Mouse (Mus musculus): ENCODE measurements around the gene Erf. TPM values are rescaled to one million over a fixed set of nuclear protein-coding genes. Genes with fewer than 3 reads are reported as not detected.

The Erf gene
- 4.6 TPM for polyA plus RNA-seq (2015; fragmentation: Illumina TruSeq; extraction: RNeasy Lipid Tissue Mini Kit (QIAGEN cat#74804); ENCODE audit: insufficient read depth, low replicate concordance)

GRCm38 (mm10) chr7:25250141-25250972 lies at the start of gene Erf:
Erf (minus strand) TSS chr7:25250761.

GRCm38 (mm10) chr7:25297454-25298325 lies 47.1 kb upstream of the Erf start, which contains the start of gene Pafah1b3:
Pafah1b3 (minus strand) TSS chr7:25297986.

GRCm38 (mm10) chr7:25267301-25267750 lies 16.8 kb upstream of the Erf start, which contains the start of gene Cic:
Cic (plus strand) TSS chr7:25267704.

GRCm38 (mm10) chr7:25237249-25238014 lies 13.1 kb downstream of the Erf start, which contains the start of gene Gsk3a:
Gsk3a (minus strand) TSS chr7:25237851.

GRCm38 (mm10) chr7:25221102-25221883 lies 29.3 kb downstream of the Erf start, which contains the start of gene Zfp526:
Zfp526 (plus strand) TSS chr7:25221425.

GRCm38 (mm10) chr7:25220457-25221101 lies 30.0 kb downstream of the Erf start, which contains the start of gene Dedd2:
Dedd2 (minus strand) TSS chr7:25220615.

Other genes with a start within 250 kb of the Erf start
- gene Atp1a3, start 244.8 kb downstream of the Erf start, polyA plus RNA-seq (2015; fragmentation: Illumina TruSeq; extraction: RNeasy Lipid Tissue Mini Kit (QIAGEN cat#74804); ENCODE audit: insufficient read depth, low replicate concordance), result 4.9 TPM
- 2.4 TPM for gene Grik5, start 178.4 kb downstream of the Erf start, polyA plus RNA-seq (2015; fragmentation: Illumina TruSeq; extraction: RNeasy Lipid Tissue Mini Kit (QIAGEN cat#74804); ENCODE audit: insufficient read depth, low replicate concordance)
- gene Zfp574, start 178.2 kb downstream of the Erf start, polyA plus RNA-seq (2015; fragmentation: Illumina TruSeq; extraction: RNeasy Lipid Tissue Mini Kit (QIAGEN cat#74804); ENCODE audit: insufficient read depth, low replicate concordance), result 1.7 TPM
- 34.8 TPM for gene Pou2f2, start 71.0 kb downstream of the Erf start, polyA plus RNA-seq (2015; fragmentation: Illumina TruSeq; extraction: RNeasy Lipid Tissue Mini Kit (QIAGEN cat#74804); ENCODE audit: insufficient read depth, low replicate concordance)
- 21.2 TPM for gene Dedd2, start 30.1 kb downstream of the Erf start, polyA plus RNA-seq (2015; fragmentation: Illumina TruSeq; extraction: RNeasy Lipid Tissue Mini Kit (QIAGEN cat#74804); ENCODE audit: insufficient read depth, low replicate concordance)
- 6.4 TPM for gene Zfp526, start 29.3 kb downstream of the Erf start, polyA plus RNA-seq (2015; fragmentation: Illumina TruSeq; extraction: RNeasy Lipid Tissue Mini Kit (QIAGEN cat#74804); ENCODE audit: insufficient read depth, low replicate concordance)
- 56.1 TPM for gene Gsk3a, start 12.9 kb downstream of the Erf start, polyA plus RNA-seq (2015; fragmentation: Illumina TruSeq; extraction: RNeasy Lipid Tissue Mini Kit (QIAGEN cat#74804); ENCODE audit: insufficient read depth, low replicate concordance)
- gene Cic, start 16.9 kb upstream of the Erf start, polyA plus RNA-seq (2015; fragmentation: Illumina TruSeq; extraction: RNeasy Lipid Tissue Mini Kit (QIAGEN cat#74804); ENCODE audit: insufficient read depth, low replicate concordance), result 85.9 TPM
- 21.5 TPM for gene Pafah1b3, start 47.2 kb upstream of the Erf start, polyA plus RNA-seq (2015; fragmentation: Illumina TruSeq; extraction: RNeasy Lipid Tissue Mini Kit (QIAGEN cat#74804); ENCODE audit: insufficient read depth, low replicate concordance)
- gene Prr19, start 50.6 kb upstream of the Erf start, polyA plus RNA-seq (2015; fragmentation: Illumina TruSeq; extraction: RNeasy Lipid Tissue Mini Kit (QIAGEN cat#74804); ENCODE audit: insufficient read depth, low replicate concordance), result not detected
- not detected for gene Tmem145, start 55.3 kb upstream of the Erf start, polyA plus RNA-seq (2015; fragmentation: Illumina TruSeq; extraction: RNeasy Lipid Tissue Mini Kit (QIAGEN cat#74804); ENCODE audit: insufficient read depth, low replicate concordance)
- 2.7 TPM for gene Megf8, start 66.4 kb upstream of the Erf start, polyA plus RNA-seq (2015; fragmentation: Illumina TruSeq; extraction: RNeasy Lipid Tissue Mini Kit (QIAGEN cat#74804); ENCODE audit: insufficient read depth, low replicate concordance)
- not detected for gene Cnfn, start 119.0 kb upstream of the Erf start, polyA plus RNA-seq (2015; fragmentation: Illumina TruSeq; extraction: RNeasy Lipid Tissue Mini Kit (QIAGEN cat#74804); ENCODE audit: insufficient read depth, low replicate concordance)
- 9.6 TPM for gene Lipe, start 147.9 kb upstream of the Erf start, polyA plus RNA-seq (2015; fragmentation: Illumina TruSeq; extraction: RNeasy Lipid Tissue Mini Kit (QIAGEN cat#74804); ENCODE audit: insufficient read depth, low replicate concordance)
- not detected for gene Cxcl17, start 162.1 kb upstream of the Erf start, polyA plus RNA-seq (2015; fragmentation: Illumina TruSeq; extraction: RNeasy Lipid Tissue Mini Kit (QIAGEN cat#74804); ENCODE audit: insufficient read depth, low replicate concordance)
- gene Ceacam1, start 226.8 kb upstream of the Erf start, polyA plus RNA-seq (2015; fragmentation: Illumina TruSeq; extraction: RNeasy Lipid Tissue Mini Kit (QIAGEN cat#74804); ENCODE audit: insufficient read depth, low replicate concordance), result 51.9 TPM